Mouse (Mus musculus): ENCODE results near the gene Poldip2. TPM values are rescaled to one million over a fixed set of nuclear protein-coding genes. Genes with fewer than 3 reads are reported as not detected.

Gene Poldip2
- total and polyA plus RNA-seq, 3 experiments = 102 to 144 (median 103) TPM

GRCm38 (mm10) chr11:78567614-78568013 lies 55.6 kb downstream of the Poldip2 start:
- no peaks in the 10 kb centered on the region for H3K79me2 ChIP-seq (replicated peaks; ENCODE audit: control insufficient read depth, extremely low read depth, insufficient read depth, poor library complexity, severe bottlenecking)
- peaks cover 23 to 59% of the 10 kb centered on the region in 2 experiments for H3K36me3 ChIP-seq (replicated peaks in 1 of 2; ENCODE audit: control insufficient read depth in 1 of 2, insufficient read depth in 1 of 2, low read length in 1 of 2)

GRCm38 (mm10) chr11:78568827-78569226 lies 56.8 kb downstream of the Poldip2 start:
- Histone ChIP-seq H3K79me2 (replicated peaks; ENCODE audit: control insufficient read depth, extremely low read depth, insufficient read depth, poor library complexity, severe bottlenecking) (no peaks in the 10 kb centered on the region), H3K27me3 (replicated peaks) (no peaks in the 10 kb centered on the region), H3K9ac (ENCODE audit: insufficient read depth, low read depth) (no peak overlapping the region), H3K36me3 (replicated peaks in 1 of 2; ENCODE audit: control insufficient read depth in 1 of 2, insufficient read depth in 1 of 2, low read length in 1 of 2) (peaks cover 23 to 67% of the 10 kb centered on the region in 2 experiments), H3K4me3 (replicated peaks in 1 of 3; ENCODE audit: low read depth in 2 of 3, low read length in 2 of 3, poor library complexity in 1 of 3) (no peak overlapping the region), H3K4me2 (ENCODE audit: insufficient read depth, low read depth, poor library complexity, severe bottlenecking) (no peak overlapping the region), H3K9me3 (replicated peaks; ENCODE audit: low read length) (no peaks in the 10 kb centered on the region), H3K4me1 (ENCODE audit: control insufficient read depth in 1 of 2, insufficient read depth in 2 of 2) (0 out of 4 replicates have a peak, but pooled peaks cover 0 to 3% of the 10 kb centered on the region in 2 experiments), H3K27ac (ENCODE audit: insufficient read depth, low read depth) (no peak overlapping the region)
- TF ChIP-seq ELF1 (IDR thresholded peaks at IDR 0.05; ENCODE audit: low read depth, low read length) = no peak
- no peak for TF ChIP-seq CHD1 (IDR thresholded peaks at IDR 0.05; ENCODE audit: low read depth, low read length)
- TF ChIP-seq ZKSCAN1 (IDR thresholded peaks at IDR 0.05; ENCODE audit: borderline replicate concordance, low read depth, low read length) = no peak
- TF ChIP-seq RCOR1 (conservative IDR thresholded peaks at IDR 0.05; ENCODE audit: low read depth, low read length) = no peak
- no peak for TF ChIP-seq POLR2AphosphoS2 (IDR thresholded peaks at IDR 0.05; ENCODE audit: low read depth, low read length)
- TF ChIP-seq MAZ (IDR thresholded peaks at IDR 0.05; ENCODE audit: low read depth, low read length) = no peak
- no peak for TF ChIP-seq MAFK (IDR thresholded peaks at IDR 0.05; ENCODE audit: insufficient replicate concordance, low read length)
- TF ChIP-seq TCF12 (IDR thresholded peaks at IDR 0.05; ENCODE audit: low read depth, low read length) = no peak
- no peak for TF ChIP-seq TBP (conservative IDR thresholded peaks at IDR 0.05; ENCODE audit: low read depth, low read length)
- TF ChIP-seq NELFE (IDR thresholded peaks at IDR 0.05; ENCODE audit: low read depth, low read length) = no peak
- DNase-seq (ENCODE audit: extremely low read depth) = no peak
- dilution Hi-C loops (cut with MboI; ENCODE audit: extremely low pct_ligation_motif_present, extremely low pct_unique_long_range_greater_than_20kb, low sequenced_read_pairs) = no loop called here
- in situ Hi-C loops (cut with MboI; ENCODE audit: low pct_ligation_motif_present, low pct_unique_long_range_greater_than_20kb, low sequenced_read_pairs) = loop anchor here (10.0 to 25.0 kb wide), 3 partner anchors 256 to 643 kb away; partner anchors contain the start of gene Lyrm9

More at GRCm38 (mm10) chr11:78567614-78568013, 55.6 kb downstream of the Poldip2 start:
- in situ Hi-C loops (cut with MboI; ENCODE audit: low pct_ligation_motif_present, low pct_unique_long_range_greater_than_20kb, low sequenced_read_pairs) = loop anchor here (10.0 to 25.0 kb wide), 3 partner anchors 257 to 645 kb away; partner anchors contain the start of gene Lyrm9
- no peak for TF ChIP-seq ELF1 (IDR thresholded peaks at IDR 0.05; ENCODE audit: low read depth, low read length)
- no peak for TF ChIP-seq KAT2A (IDR thresholded peaks at IDR 0.05; ENCODE audit: insufficient replicate concordance, low read length)
- no peak for TF ChIP-seq ZC3H11A (IDR thresholded peaks at IDR 0.05; ENCODE audit: low read depth, low read length)
- TF ChIP-seq PAX5 (IDR thresholded peaks at IDR 0.05; ENCODE audit: low read length) = no peak
- TF ChIP-seq JUN (IDR thresholded peaks at IDR 0.05; ENCODE audit: insufficient read depth, low read depth, low read length) = no peak
- TF ChIP-seq EP300 (IDR thresholded peaks at IDR 0.05; ENCODE audit: low read length) = no peak
- no peak for TF ChIP-seq IRF4 (IDR thresholded peaks at IDR 0.05; ENCODE audit: low read depth, low read length)
- TF ChIP-seq MEF2A (IDR thresholded peaks at IDR 0.05; ENCODE audit: borderline replicate concordance, low read depth, low read length) = no peak
- no peak for TF ChIP-seq POLR2A (IDR thresholded peaks at IDR 0.05; ENCODE audit: low read depth, low read length)
- no peak for TF ChIP-seq CHD2 (IDR thresholded peaks at IDR 0.05; ENCODE audit: low read length)
- no peak for TF ChIP-seq RCOR1 (conservative IDR thresholded peaks at IDR 0.05; ENCODE audit: low read depth, low read length)
- no peak for TF ChIP-seq TCF12 (IDR thresholded peaks at IDR 0.05; ENCODE audit: low read depth, low read length)
- no peak for TF ChIP-seq TBP (conservative IDR thresholded peaks at IDR 0.05; ENCODE audit: low read depth, low read length)
- no peak for TF ChIP-seq CHD1 (IDR thresholded peaks at IDR 0.05; ENCODE audit: low read depth, low read length)
- H3K4me1 ChIP-seq (ENCODE audit: control insufficient read depth in 1 of 2, insufficient read depth in 2 of 2) = 0 out of 4 replicates have a peak, but pooled peaks cover 0 to 3% of the 10 kb centered on the region in 2 experiments
- dilution Hi-C loops (cut with MboI; ENCODE audit: extremely low pct_ligation_motif_present, extremely low pct_unique_long_range_greater_than_20kb, low sequenced_read_pairs) = no loop called here
- no peaks in the 10 kb centered on the region for H3K9me3 ChIP-seq (replicated peaks; ENCODE audit: low read length)
- no peak for DNase-seq (ENCODE audit: extremely low read depth)
- no peak overlapping the region for H3K4me2 ChIP-seq (ENCODE audit: insufficient read depth, low read depth, poor library complexity, severe bottlenecking)
- no peaks in the 10 kb centered on the region for H3K27me3 ChIP-seq (replicated peaks)
- no peak overlapping the region for H3K27ac ChIP-seq (ENCODE audit: insufficient read depth, low read depth)
- H3K4me3 ChIP-seq (replicated peaks in 1 of 3; ENCODE audit: low read depth in 2 of 3, low read length in 2 of 3, poor library complexity in 1 of 3) = no peak overlapping the region
- no peak overlapping the region for H3K9ac ChIP-seq (ENCODE audit: insufficient read depth, low read depth)
